Mouse (Mus musculus): Measurements from ENCODE around the gene Cln6.
"Not testable (repeated sequence)": the region's sequence is repeated elsewhere in the genome, so short reads cannot be mapped to it uniquely, and the experiment has no call there.

The Cln6 gene

GRCm38 (mm10) chr9:62838506-62839171, at the start of gene Cln6:
TSS of gene Cln6 (plus strand) at chr9:62838785.
- DNase-seq, result peak; percentile 78 to 92

GRCm38 (mm10) chr9:62789856-62790255, 48.7 kb upstream of the Cln6 start:
- DNase-seq, result no peak

GRCm38 (mm10) chr9:62799218-62799617, 39.4 kb upstream of the Cln6 start:
- peak in 1 of 2 experiments; percentile 0 for DNase-seq

GRCm38 (mm10) chr9:62810095-62810494, 28.5 kb upstream of the Cln6 start:
- no peak for DNase-seq

GRCm38 (mm10) chr9:62810543-62811515, 27.8 kb upstream of the Cln6 start:
- no peak for DNase-seq

GRCm38 (mm10) chr9:62811516-62812121, 27.0 kb upstream of the Cln6 start, which contains the start of gene Fem1b:
TSS of gene Fem1b (minus strand) at chr9:62811934.
- DNase-seq, result peak; percentile 91 to 95

GRCm38 (mm10) chr9:62812216-62813049, 26.2 kb upstream of the Cln6 start:
- no peak for DNase-seq

GRCm38 (mm10) chr9:62814751-62815150, 23.8 kb upstream of the Cln6 start:
- no peak for DNase-seq

- no peak for DNase-seq
These were observed 22.1 kb upstream of the Cln6 start for GRCm38 (mm10) chr9:62816323-62817098.

GRCm38 (mm10) chr9:62817099-62817571, 21.4 kb upstream of the Cln6 start:
- DNase-seq, result peak; percentile 16 to 32

GRCm38 (mm10) chr9:62817828-62818614, 20.6 kb upstream of the Cln6 start:
- DNase-seq, result peak; percentile 33 to 35

- DNase-seq, result no peak
These were observed 19.1 kb upstream of the Cln6 start for GRCm38 (mm10) chr9:62819494-62819893.

GRCm38 (mm10) chr9:62819910-62820309, 18.7 kb upstream of the Cln6 start:
- DNase-seq, result not testable (repeated sequence)

- peak in 1 of 2 experiments; percentile 13 for DNase-seq
These were observed 17.8 kb upstream of the Cln6 start for GRCm38 (mm10) chr9:62820829-62821228.

GRCm38 (mm10) chr9:62821811-62822210, 16.8 kb upstream of the Cln6 start:
- DNase-seq, result peak in 1 of 2 experiments; percentile 15

- peak in 1 of 2 experiments; percentile 34 for DNase-seq
These were observed 12.7 kb upstream of the Cln6 start for GRCm38 (mm10) chr9:62825791-62826393.

- DNase-seq, result peak in 1 of 2 experiments; percentile 11
These were observed 12.1 kb upstream of the Cln6 start for GRCm38 (mm10) chr9:62826456-62826855.

GRCm38 (mm10) chr9:62827939-62828652, 10.5 kb upstream of the Cln6 start:
- peak in 1 of 2 experiments; percentile 46 for DNase-seq

GRCm38 (mm10) chr9:62828662-62829086, 9.9 kb upstream of the Cln6 start:
- DNase-seq, result peak; percentile 98 to 99

Data from kidney, postnatal 25 days (tissue).